Mouse (Mus musculus): ENCODE results near the gene Prss30. TPM values are rescaled to one million over a fixed set of nuclear protein-coding genes. Genes with fewer than 3 reads are reported as not detected.

The Prss30 gene
- total and polyA plus RNA-seq, 3 experiments, result not detected

DNA sequence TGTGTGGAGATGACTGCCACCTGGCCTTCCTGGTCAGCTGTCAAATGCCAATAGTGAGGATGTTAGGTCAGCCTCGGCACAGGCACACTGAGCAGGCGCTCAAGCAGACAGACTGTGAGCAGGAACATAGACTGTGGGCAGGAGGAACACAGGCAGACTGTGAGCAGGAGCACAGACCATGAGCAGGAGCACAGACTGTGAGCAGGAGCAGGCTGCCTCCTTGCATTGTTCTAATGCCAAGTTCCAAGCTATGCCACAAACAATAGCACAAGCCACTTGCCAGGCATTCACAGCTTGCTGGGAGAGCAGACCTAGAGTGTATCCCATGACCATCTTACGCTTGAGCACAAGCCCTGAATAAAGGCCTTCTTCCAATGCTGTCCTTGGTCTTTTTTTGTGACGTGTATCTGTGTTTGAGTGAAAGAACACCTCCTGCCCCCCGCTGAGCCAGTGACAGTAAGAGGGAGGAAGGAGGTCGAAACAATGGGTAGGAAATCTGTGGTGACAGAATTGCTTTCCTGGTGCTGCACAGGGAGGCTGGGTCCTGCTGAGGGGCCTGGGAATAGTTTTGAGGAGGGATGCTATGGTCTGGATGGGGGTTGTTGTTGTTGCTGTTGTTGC is 14.5 kb downstream of the Prss30 start:
- Histone ChIP-seq H3K79me2 (ENCODE audit: control insufficient read depth, insufficient read depth, low read length, poor library complexity) (no peaks in the 10 kb centered on the region), H3K9me3 (replicated peaks; ENCODE audit: insufficient read depth, low read length) (no peaks in the 10 kb centered on the region), H3K36me3 (ENCODE audit: control insufficient read depth in 1 of 2, insufficient read depth in 2 of 2, low read length in 2 of 2) (no peaks in the 10 kb centered on the region; a peak in 1 of 4 replicates), H3K27ac (ENCODE audit: control insufficient read depth, low read depth, low read length) (no peak overlapping the region), H3K27me3 (ENCODE audit: control insufficient read depth in 1 of 2, insufficient read depth in 2 of 2, low read length in 2 of 2) (peaks cover 4 to 7% of the 10 kb centered on the region in 2 experiments; a peak in 3 of 4 replicates), H3K4me3 (ENCODE audit: control insufficient read depth in 1 of 2, insufficient read depth in 1 of 2, low read depth in 2 of 2, low read length in 2 of 2) (no peak overlapping the region), H3K9ac (ENCODE audit: control insufficient read depth, low read depth, low read length, poor library complexity, severe bottlenecking) (no peak overlapping the region), H3K4me1 (ENCODE audit: control insufficient read depth in 1 of 2, insufficient read depth in 2 of 2, low read length in 2 of 2) (peaks cover 0 to 2% of the 10 kb centered on the region in 2 experiments; a peak in 1 of 4 replicates)
- DNase-seq (ENCODE audit: low read depth, low spot score), result no peak
- TF ChIP-seq CHD1 (IDR thresholded peaks at IDR 0.05; ENCODE audit: low read depth, low read length) (no peak), MEF2A (IDR thresholded peaks at IDR 0.05; ENCODE audit: extremely low read depth, insufficient replicate concordance, low read depth, low read length, poor library complexity, severe bottlenecking) (no peak), ZMIZ1 (IDR thresholded peaks at IDR 0.05; ENCODE audit: low read depth, low read length) (no peak), NELFE (IDR thresholded peaks at IDR 0.05; ENCODE audit: low read depth, low read length) (no peak), MYB (IDR thresholded peaks at IDR 0.05; ENCODE audit: low read depth, low read length) (no peak), HCFC1 (IDR thresholded peaks at IDR 0.05; ENCODE audit: low read depth, low read length) (no peak)

DNA sequence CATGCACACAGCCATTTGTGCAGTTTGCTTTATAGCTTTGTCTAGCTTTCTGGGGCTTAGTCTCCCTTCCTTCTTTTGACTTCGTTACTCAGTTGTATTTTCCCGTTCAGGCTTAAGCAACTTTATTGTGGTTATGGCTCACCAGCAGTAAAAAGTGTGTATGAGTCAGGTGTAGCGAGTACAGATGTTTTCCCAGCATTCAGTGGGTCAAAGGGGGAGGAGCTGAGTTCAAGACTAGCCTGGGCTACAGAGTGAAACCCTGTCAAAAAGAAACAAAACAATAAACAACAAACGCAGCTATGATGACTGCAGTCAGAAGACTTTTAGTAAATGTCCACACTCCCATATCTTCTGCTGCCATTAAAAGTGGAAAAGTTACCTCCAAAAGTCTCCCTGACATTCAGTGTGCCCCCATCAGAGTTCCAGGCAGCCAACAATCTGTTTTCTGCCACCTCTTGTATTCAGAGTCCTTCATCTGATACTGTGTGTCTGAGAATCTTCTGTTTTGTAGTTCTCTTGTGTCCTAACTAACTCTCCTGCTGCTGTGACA is 18.7 kb downstream of the Prss30 start:
- DNase-seq (ENCODE audit: low read depth, low spot score), result peak; percentile 51
- Histone ChIP-seq H3K36me3 (ENCODE audit: control insufficient read depth in 1 of 2, insufficient read depth in 2 of 2, low read length in 2 of 2) (no peaks in the 10 kb centered on the region; a peak in 1 of 4 replicates), H3K9me3 (replicated peaks; ENCODE audit: insufficient read depth, low read length) (no peaks in the 10 kb centered on the region), H3K4me1 (ENCODE audit: control insufficient read depth in 1 of 2, insufficient read depth in 2 of 2, low read length in 2 of 2) (peaks cover 0 to 3% of the 10 kb centered on the region in 2 experiments; a peak in 1 of 4 replicates), H3K27me3 (ENCODE audit: control insufficient read depth in 1 of 2, insufficient read depth in 2 of 2, low read length in 2 of 2) (peaks cover 3 to 4% of the 10 kb centered on the region in 2 experiments; a peak in 3 of 4 replicates), H3K4me3 (ENCODE audit: control insufficient read depth in 1 of 2, insufficient read depth in 1 of 2, low read depth in 2 of 2, low read length in 2 of 2) (peak overlapping the region; percentile 13 to 16; a peak in 2 of 4 replicates), H3K27ac (ENCODE audit: control insufficient read depth, low read depth, low read length) (no peak overlapping the region), H3K79me2 (ENCODE audit: control insufficient read depth, insufficient read depth, low read length, poor library complexity) (no peaks in the 10 kb centered on the region), H3K9ac (ENCODE audit: control insufficient read depth, low read depth, low read length, poor library complexity, severe bottlenecking) (0 out of 2 replicates have a peak overlapping the region, but pooled peaks have one; percentile 3)
- TF ChIP-seq EP300 (IDR thresholded peaks at IDR 0.05; ENCODE audit: low read depth in 1 of 2, low read length in 2 of 2), result no peak
- no peak for TF ChIP-seq GATA1 (IDR thresholded peaks at IDR 0.05; ENCODE audit: low read depth, low read length)
- TF ChIP-seq TBP (IDR thresholded peaks at IDR 0.05; ENCODE audit: low read depth, low read length), result peak; percentile 93
- no peak for TF ChIP-seq MAFK (IDR thresholded peaks at IDR 0.05; ENCODE audit: borderline replicate concordance, low read depth, low read length)
- TF ChIP-seq ZC3H11A (IDR thresholded peaks at IDR 0.05; ENCODE audit: low read depth, low read length), result no peak
- peak; percentile 86 for TF ChIP-seq ZMIZ1 (IDR thresholded peaks at IDR 0.05; ENCODE audit: low read depth, low read length)
- TF ChIP-seq JUND (IDR thresholded peaks at IDR 0.05; ENCODE audit: low read depth, low read length), result no peak
- 0 out of 2 replicates have a peak, but pooled peaks have one; percentile 20 for TF ChIP-seq HCFC1 (IDR thresholded peaks at IDR 0.05; ENCODE audit: low read depth, low read length)
- TF ChIP-seq CHD1 (IDR thresholded peaks at IDR 0.05; ENCODE audit: low read depth, low read length), result no peak
- TF ChIP-seq POLR2A (IDR thresholded peaks at IDR 0.05; ENCODE audit: control insufficient read depth in 1 of 2, insufficient read depth in 1 of 2, low read depth in 1 of 2, low read length in 2 of 2, poor library complexity in 1 of 2), result peak in 1 of 2 experiments; percentile 63; a peak in 2 of 4 replicates
- TF ChIP-seq BHLHE40 (IDR thresholded peaks at IDR 0.05; ENCODE audit: borderline replicate concordance, low read depth, low read length), result no peak

All from MEL (cell line).